Mouse (Mus musculus) thymus, adult 2 months (tissue): Measurements from ENCODE around the gene Lmx1a. TPM values are rescaled to one million over a fixed set of nuclear protein-coding genes. Genes with fewer than 3 reads are reported as not detected.

Source experiments
- DNase-seq: peaks from one replicate; pipeline ENCODE4 v3.0.0; 2021
- H3K27ac ChIP-seq: fragments of 200-500 bp; 2 replicates; pipeline ENCODE4 v1.5.1; 2012; ENCODE audit warnings: low read length, control low read depth; ENCODE audit not compliant: control insufficient read depth, insufficient read depth
- H3K27me3 ChIP-seq: fragments of 200-500 bp; 2 replicates; pipeline ENCODE4 v1.6.1; 2012; ENCODE audit warnings: mild to moderate bottlenecking, low read length, moderate library complexity, mixed read lengths; ENCODE audit not compliant: control insufficient read depth, insufficient read depth
- H3K36me3 ChIP-seq: fragments of 200-500 bp; 2 replicates; pipeline ENCODE4 v1.6.1; 2012; ENCODE audit warnings: mild to moderate bottlenecking, low read length, moderate library complexity; ENCODE audit not compliant: control insufficient read depth, insufficient read depth
- H3K4me1 ChIP-seq: fragments of 200-500 bp; replicated peaks from 2 replicates; pipeline ENCODE4 v1.6.1; 2012; ENCODE audit warnings: low read length; ENCODE audit not compliant: control insufficient read depth, insufficient read depth
- H3K4me3 ChIP-seq: fragments of 200-500 bp; 2 replicates; pipeline ENCODE4 v1.5.1; 2012; ENCODE audit warnings: mild to moderate bottlenecking, low read length, control low read depth, moderate library complexity; ENCODE audit not compliant: control insufficient read depth, insufficient read depth
- CTCF ChIP-seq: fragments of 200-500 bp; IDR thresholded peaks from 2 replicates; pipeline ENCODE4 v1.5.1; 2012; ENCODE audit warnings: mild to moderate bottlenecking, control low read depth, low read length, moderate library complexity, borderline replicate concordance; ENCODE audit not compliant: control insufficient read depth, poor library complexity, insufficient read depth; ENCODE audit errors: extremely low read depth
- POLR2A ChIP-seq: fragments of 200-500 bp; IDR thresholded peaks from 2 replicates; pipeline ENCODE4 v1.6.1; 2012; ENCODE audit warnings: mild to moderate bottlenecking, low read length, control low read depth, moderate library complexity; ENCODE audit not compliant: control insufficient read depth, poor library complexity, insufficient read depth; ENCODE audit errors: extremely low read depth
- WGBS: fragments of 180-500 bp; shearing (Covaris S2); methylation state at CpG from one replicate; pipeline ENCODE4 v1.1.7; 2018; 5-methylcytosine and 5-hydroxymethylcytosine counted together
- polyA plus RNA-seq: library from polyadenylated mRNA; depleted of rRNA; stranded (reverse); fragments of >200 nt; gene quantifications from 2 replicates; pipeline ENCODE4 v1.2.3, GENCODE M21; 2012

The Lmx1a gene
- polyA plus RNA-seq, 1 experiment, result 0.13 TPM

DNA sequence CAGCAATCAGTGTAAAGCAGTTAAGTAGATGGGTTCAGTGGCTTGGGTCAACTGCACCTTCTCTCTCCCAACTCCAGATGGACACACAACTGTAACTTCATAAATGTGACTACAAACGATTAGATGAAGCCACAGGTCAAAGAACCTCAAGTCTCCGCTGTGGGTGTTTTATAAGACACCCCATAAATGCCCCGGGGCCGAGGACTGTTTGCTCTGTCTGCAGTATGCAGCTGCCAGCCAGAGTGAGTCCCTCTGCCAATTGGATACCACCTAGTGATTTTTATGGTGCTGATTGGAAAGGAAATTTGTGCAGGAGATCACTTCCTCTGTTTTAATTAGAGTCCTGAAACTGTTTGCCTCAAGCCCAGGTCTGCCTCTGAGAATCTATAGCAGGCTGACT lies 65.0 kb downstream of the Lmx1a start:
- Histone ChIP-seq H3K27me3 (no peaks in the 10 kb centered on the region), H3K27ac (no peak overlapping the region), H3K4me1 (no peaks in the 10 kb centered on the region), H3K4me3 (no peak overlapping the region), H3K36me3 (no peaks in the 10 kb centered on the region)
- no peak for DNase-seq
- 83% methylated on average over 4 of the region's 4 CpGs for WGBS
- no peak for TF ChIP-seq POLR2A
- TF ChIP-seq CTCF, result no peak

DNA sequence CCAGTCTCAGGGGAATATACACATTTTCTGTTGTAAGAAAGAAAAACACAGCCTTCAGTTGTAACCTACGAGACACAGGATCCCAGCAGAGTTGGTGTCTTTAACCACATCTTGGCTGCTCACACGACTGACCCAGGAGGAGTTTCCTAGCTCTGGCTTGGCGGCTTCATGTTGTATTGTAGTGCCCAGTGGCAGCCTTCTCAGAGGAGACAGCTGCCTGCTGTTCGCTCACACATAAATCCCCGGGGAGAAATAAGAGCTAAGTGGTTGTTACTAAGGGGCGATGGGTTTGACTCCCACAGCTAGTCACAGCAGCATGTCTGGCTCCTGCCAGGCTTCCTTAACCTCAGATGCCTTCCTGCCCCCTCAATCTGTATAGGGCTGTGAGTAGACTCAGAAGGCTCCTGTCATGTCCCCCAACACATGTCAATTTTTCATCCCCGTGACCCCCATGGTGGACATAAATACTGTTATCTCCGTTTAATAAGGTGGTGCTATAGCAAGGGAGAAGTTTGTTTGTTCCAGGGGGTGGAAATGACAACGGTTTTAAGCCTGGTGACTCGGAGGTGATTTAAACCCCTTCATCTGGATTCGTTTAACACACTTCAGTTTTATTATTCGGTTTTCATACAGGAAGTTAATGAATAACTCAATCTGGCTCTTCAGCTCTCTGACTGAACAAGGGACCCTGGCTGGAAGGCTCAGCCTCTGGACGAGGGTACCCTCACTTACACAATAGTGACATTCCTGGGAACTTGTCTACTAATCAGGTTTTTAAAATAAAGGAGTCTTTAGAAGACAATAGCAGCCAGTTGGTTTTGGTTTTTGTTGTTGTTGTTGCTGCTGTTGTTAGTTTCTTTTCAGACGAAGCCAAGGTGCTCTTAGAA lies 65.8 kb downstream of the Lmx1a start:
- Histone ChIP-seq H3K27me3 (no peaks in the 10 kb centered on the region), H3K36me3 (no peaks in the 10 kb centered on the region), H3K4me3 (no peak overlapping the region), H3K4me1 (no peaks in the 10 kb centered on the region), H3K27ac (no peak overlapping the region)
- WGBS, result 54% methylated on average over 14 of the region's 14 CpGs
- no peak for TF ChIP-seq POLR2A
- no peak for TF ChIP-seq CTCF
- DNase-seq, result no peak

DNA sequence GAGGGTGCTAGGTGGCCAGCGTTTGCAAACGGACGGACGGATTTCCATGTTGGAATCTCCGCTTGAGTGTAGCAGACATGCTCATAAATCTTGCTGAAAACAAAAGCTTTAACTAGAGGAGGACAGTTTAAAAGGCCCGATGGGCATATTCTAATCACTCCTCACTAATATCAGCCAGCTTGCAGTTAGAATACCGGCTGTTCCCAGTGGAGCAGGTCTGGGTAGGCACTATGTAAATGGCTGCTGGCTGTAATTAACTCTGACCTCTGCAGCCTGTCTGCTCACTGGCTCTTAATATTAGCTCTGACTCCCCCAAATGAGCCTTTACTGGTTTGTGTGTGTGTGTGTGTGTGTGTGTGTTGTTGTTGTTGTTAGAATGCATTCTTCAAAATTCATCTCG lies 69.2 kb downstream of the Lmx1a start:
- whole genome bisulfite sequencing, result 84% methylated on average over 8 of the region's 8 CpGs
- no peak overlapping the region for H3K4me3 ChIP-seq
- no peaks in the 10 kb centered on the region for H3K36me3 ChIP-seq
- H3K27me3 ChIP-seq, result no peaks in the 10 kb centered on the region
- no peak for TF ChIP-seq POLR2A
- TF ChIP-seq CTCF, result no peak
- H3K27ac ChIP-seq, result no peak overlapping the region
- H3K4me1 ChIP-seq, result no peaks in the 10 kb centered on the region
- DNase-seq, result no peak

DNA sequence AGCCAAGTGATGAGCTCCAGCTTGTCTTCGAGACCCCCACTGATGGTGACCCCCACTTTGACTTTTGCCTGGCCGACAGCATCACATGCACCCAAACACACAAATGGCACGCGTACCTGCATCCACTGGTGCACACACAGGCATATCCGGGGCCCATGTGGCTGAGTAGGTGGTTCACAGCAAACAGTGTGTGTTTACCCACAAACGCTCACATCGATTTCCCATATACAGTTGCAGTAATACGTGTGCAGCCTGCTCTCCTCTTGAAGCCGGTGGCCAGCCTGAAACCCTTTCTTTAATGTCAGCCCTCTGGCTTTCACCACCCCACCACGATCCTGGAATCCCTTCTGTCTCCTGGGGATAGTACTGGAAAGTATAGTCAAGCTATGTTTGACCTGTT lies 71.3 kb downstream of the Lmx1a start:
- Histone ChIP-seq H3K4me1 (no peaks in the 10 kb centered on the region), H3K27me3 (no peaks in the 10 kb centered on the region), H3K27ac (no peak overlapping the region), H3K4me3 (no peak overlapping the region), H3K36me3 (no peaks in the 10 kb centered on the region)
- TF ChIP-seq POLR2A (no peak), CTCF (no peak)
- 92% methylated on average over 10 of the region's 10 CpGs for WGBS
- no peak for DNase-seq

DNA sequence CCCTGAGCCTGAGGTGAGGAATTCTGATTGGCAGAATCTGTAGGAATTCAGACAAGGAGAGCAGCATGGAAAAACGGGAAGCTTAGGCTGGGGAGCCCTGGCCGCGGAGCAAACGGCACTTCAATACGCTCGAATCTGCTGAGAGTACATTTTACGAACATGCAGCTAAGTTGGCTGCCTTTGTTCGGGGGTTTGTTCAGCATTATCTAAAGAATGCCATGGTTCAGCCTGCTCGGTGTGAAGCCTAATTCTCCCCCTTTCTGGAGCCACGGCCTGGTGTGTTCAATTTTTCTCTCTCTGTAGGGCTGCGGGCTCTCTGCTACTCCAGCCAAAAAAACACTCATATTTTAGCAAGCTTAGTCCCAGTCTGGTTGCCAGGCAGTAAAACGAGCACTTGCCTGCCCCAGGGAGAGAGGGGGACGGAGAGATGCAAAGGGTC lies 72.8 kb downstream of the Lmx1a start:
- 54% methylated on average over 13 of the region's 13 CpGs for WGBS
- TF ChIP-seq CTCF, result no peak
- no peak for TF ChIP-seq POLR2A
- Histone ChIP-seq H3K4me1 (no peaks in the 10 kb centered on the region), H3K27ac (no peak overlapping the region), H3K27me3 (no peaks in the 10 kb centered on the region), H3K4me3 (no peak overlapping the region), H3K36me3 (no peaks in the 10 kb centered on the region)
- no peak for DNase-seq

DNA sequence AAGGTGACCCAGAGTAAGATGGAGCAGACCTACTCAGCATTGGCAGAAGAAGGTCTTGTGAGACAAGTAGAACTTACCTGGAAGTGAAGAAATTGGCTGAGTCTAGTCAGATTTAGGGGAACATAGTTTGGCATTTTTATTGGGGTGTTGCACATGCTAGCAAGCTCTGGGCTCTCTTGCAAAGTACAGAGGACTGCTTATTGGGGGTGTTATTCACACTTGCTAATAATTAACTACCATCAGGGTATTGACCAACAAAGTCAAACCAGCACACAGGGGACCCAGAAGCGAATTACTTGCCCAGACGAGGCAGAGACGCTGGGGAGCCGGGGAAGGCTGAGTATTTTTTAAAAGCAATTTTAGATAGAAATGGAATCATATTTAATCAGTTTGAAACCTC lies 77.6 kb downstream of the Lmx1a start:
- H3K27ac ChIP-seq, result no peak overlapping the region
- no peak overlapping the region for H3K4me3 ChIP-seq
- no peaks in the 10 kb centered on the region for H3K36me3 ChIP-seq
- DNase-seq, result no peak
- H3K27me3 ChIP-seq, result no peaks in the 10 kb centered on the region
- WGBS, result 97% methylated on average over 4 of the region's 4 CpGs
- TF ChIP-seq POLR2A, result no peak
- no peak for TF ChIP-seq CTCF
- H3K4me1 ChIP-seq, result no peaks in the 10 kb centered on the region
